Mouse (Mus musculus): ENCODE data around the gene Dvl1.

The Dvl1 gene

DNA sequence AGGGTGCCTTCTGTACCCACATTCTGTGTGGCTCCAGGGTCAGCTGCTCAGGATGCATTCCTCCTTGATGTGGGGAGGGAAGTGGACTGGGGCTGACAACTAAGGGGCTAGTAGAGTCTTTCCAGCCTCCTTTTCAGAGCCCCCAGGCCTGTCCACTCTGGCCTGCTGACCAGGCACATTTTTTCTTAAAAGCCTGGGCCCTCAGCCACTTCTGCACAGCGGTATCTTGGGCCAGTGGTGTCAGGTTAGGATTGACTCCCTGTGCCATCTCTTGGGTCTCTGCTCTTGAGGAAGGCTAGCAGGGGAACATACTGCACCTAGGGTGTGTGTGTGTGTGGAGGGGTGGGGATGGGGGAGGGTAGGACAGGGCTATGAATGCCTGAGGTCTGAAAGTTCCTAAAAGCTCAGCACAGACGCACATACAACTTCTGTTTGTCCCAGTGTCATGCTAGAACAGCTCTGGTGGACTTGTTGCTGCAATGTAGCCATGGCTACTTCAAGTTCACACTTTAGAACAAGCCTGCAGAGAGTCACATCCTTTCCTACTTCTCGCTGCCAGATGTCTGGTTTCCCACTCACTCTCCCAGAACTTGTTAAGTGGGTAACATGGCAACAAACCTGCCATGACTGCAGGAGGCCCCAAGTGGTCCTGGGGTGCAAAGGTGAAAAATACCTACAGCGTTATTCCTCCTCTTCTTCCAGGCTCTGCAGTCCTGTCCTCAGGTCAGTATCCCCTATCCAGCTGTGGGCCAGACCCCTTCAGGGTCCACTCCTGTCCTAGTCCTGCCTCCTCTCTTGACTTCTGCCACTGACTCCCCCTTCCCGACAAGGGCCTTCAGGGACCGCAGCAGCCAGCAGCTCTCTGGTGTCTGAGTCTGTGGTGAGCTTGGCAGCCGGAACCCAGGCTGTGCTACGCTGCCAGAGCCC is 6.9 kb upstream of the Dvl1 start:
- WGBS: 31% methylated on average over 8 of the region's 8 CpGs

GRCm38 (mm10) chr4:155841003-155841454 is 6.2 kb upstream of the Dvl1 start:
- WGBS: 2% methylated on average over 32 of the region's 32 CpGs

GRCm38 (mm10) chr4:155841651-155842270 is 5.4 kb upstream of the Dvl1 start:
- 60% methylated on average over 38 of the region's 38 CpGs for WGBS

DNA sequence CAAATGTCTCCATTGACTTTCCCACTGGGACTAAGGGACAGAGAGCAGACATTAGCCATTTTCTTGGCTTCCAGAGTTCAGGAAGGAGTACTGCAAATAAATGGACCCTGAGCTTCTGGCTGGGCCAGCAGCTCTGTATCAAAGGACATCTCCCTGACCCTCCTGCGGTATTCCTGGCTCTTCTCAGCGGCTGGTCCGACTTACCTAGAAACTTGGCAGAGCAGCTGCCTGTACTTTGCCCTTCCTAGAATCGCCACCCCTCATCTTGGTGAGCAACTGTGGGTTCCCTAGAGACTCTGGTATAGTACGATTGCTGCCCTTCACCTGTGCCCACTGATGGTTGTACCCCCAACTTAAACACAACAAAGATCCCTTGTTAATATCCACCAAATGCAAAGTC is 4.0 kb upstream of the Dvl1 start:
- 94% methylated on average over 5 of the region's 5 CpGs for WGBS

- 2% methylated on average over 52 of the region's 69 CpGs for WGBS
Measured at GRCm38 (mm10) chr4:155847591-155848352, 570 bp downstream of the Dvl1 start.

DNA sequence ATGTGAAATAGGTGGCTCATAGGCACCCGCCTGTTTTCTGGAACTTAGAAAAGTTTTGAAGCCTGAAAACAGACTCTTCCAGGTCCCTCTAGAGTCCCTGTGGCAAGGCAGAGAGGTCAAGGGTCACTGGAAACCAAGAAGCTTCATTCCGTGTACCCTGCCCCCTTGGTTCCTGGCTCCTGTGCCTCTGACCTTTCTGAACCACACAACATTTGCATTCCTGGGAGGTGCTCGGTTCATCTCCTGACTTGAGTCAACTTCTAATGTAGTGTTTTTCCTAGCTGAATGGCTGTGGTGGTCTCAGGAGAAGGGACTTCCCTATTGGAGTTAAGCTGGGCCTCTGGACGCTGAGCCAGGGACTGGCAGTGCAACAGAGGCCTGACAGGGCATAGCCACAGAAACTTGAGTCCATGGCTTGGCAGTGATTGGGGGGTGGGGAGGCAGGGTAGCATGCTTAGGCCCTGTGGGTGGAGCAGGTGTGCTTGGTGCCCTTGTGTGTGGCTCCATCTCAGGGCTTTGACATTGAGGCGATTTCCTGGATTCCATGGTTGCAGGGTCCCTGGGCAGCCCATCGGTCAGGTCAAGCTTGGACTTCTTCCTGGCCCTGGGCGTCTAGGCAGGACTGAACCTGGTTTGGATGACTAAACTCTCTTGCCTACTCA is 1.4 kb downstream of the Dvl1 start:
- 59% methylated on average over 7 of the region's 7 CpGs for WGBS

GRCm38 (mm10) chr4:155849391-155849790 is 2.2 kb downstream of the Dvl1 start:
- 91% methylated on average over 2 of the region's 2 CpGs for WGBS

- 85% methylated on average over 3 of the region's 3 CpGs for WGBS
Measured at GRCm38 (mm10) chr4:155849792-155850451, 2.7 kb downstream of the Dvl1 start.

GRCm38 (mm10) chr4:155851368-155851767 is 4.2 kb downstream of the Dvl1 start:
- WGBS: 86% methylated on average over 3 of the region's 3 CpGs

GRCm38 (mm10) chr4:155851951-155852411 is 4.8 kb downstream of the Dvl1 start:
- 55% methylated on average over 2 of the region's 2 CpGs for WGBS

- 88% methylated on average over 9 of the region's 9 CpGs for WGBS
Measured at GRCm38 (mm10) chr4:155853421-155853820, 6.2 kb downstream of the Dvl1 start.

GRCm38 (mm10) chr4:155854991-155855390 is 7.8 kb downstream of the Dvl1 start:
- WGBS: 92% methylated on average over 12 of the region's 12 CpGs

- 81% methylated on average over 12 of the region's 12 CpGs for WGBS
Measured at GRCm38 (mm10) chr4:155856071-155856470, 8.9 kb downstream of the Dvl1 start.

DNA sequence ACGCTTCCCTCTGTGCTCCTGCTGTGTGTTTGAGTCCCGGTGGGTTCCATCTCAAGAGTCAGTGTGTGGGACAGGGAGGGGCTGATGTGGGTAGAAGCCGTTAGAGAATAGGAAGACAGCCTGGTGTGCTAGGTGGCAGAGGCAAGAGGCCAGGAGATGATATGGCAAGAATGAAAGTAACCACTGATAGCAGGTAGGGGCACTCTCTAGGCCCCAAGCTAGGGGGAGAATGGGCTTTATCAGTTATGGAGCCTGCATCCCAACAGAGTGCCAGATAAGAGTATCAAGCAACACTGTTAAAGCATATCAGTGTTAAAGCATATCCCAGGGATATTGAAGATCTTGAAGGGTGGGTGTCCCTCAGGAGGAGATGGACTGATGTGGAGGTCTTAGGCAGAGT is 9.7 kb downstream of the Dvl1 start:
- 56% methylated on average over 3 of the region's 3 CpGs for WGBS

DNA sequence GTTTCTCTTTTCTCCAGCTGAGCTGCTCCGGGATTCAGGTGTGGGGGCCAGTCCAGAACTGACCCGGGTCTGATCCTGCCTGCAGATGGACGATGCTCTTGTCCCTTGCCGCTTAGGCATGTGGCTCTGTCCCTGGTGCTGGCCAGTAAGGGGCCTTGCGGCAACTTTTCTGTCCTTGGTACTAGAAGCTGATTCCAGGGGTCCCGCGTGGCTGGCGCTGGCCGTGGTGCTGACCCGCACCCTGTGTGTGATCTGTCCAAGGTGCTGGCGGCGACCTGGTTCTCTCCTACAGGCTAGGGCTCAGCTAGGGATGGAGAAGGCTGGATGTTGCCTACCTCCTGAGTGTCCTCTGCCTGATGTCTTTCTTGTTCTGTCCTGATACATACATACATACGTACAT is 12.1 kb downstream of the Dvl1 start:
- WGBS: 38% methylated on average over 13 of the region's 13 CpGs

DNA sequence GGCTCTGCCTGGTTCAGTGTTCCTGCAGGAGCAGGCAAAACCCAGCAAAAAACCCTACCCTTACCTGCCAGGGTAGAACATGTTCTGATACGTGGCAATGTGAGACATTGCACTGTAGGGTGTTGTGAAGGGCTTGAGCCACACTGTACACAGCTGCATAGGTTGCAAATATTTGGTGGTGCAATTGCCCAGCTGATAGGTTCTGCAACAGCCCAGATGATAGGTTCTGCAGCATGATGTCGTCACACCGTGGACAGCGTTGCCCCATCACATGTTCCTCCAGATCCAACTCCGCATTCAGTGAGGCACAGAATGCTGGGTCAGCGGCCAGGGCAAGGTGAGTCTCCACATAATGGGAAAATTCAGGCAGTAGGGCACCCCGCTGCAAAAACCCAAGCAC is 14.6 kb downstream of the Dvl1 start:
- 86% methylated on average over 7 of the region's 7 CpGs for whole genome bisulfite sequencing

DNA sequence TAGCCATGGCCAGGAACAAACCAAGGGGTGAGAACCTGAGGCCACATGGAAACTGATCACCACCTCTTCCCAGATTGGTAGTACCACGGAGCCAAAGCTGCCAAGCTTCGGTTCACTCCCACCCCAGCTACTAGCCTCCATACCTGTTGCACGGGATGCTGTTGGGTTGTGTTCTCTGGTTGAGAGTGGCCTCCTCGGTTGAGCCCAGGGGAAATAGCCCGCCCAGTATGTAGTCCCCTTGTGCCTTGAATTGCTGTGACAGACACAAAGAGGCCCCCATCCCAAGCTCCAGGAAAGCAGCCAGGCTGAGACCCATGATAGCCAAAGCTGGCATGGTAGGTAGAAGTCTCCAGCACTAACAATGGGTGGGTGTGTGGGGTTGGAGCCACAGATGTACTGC is 15.8 kb downstream of the Dvl1 start, which contains the start of gene Tas1r3:
Gene Tas1r3 (minus strand): TSS at position 362 of the 400 bp plus-strand sequence.
- 71% methylated on average over 5 of the region's 5 CpGs for WGBS

DNA sequence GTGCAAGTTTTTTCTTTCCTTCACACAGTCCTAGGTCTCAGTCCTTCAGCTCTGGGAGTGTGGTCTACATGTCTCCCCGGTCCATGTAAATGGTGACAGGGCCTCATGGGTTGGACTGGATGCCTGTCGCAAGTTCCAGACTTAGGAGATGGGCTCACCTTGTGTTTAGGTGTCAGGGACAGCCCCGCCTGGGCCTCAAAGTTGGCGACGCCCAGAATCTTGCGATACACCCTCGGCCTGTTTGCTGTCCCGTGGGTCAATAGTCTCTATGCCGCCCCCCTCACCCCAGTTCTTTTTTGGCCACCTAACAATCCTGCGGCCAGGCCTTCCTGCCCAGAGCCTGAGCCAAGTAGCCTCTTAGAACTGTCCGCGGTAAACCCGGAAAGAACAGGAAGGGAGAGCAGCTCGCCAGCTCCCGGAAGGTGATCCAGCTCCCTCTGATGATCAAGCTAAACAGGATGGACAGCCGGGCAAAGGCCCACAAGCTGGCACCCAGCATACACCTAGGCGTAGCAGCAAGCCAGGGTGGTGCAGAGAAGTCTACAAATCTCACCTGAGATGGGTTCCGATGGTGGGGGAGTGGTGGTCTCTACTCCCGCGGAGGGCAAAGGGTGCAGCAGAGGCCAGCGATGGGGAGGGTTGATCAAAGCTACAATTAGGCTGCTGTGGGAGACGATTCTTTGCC is 21.6 kb downstream of the Dvl1 start:
- WGBS: 6% methylated on average over 22 of the region's 22 CpGs

DNA sequence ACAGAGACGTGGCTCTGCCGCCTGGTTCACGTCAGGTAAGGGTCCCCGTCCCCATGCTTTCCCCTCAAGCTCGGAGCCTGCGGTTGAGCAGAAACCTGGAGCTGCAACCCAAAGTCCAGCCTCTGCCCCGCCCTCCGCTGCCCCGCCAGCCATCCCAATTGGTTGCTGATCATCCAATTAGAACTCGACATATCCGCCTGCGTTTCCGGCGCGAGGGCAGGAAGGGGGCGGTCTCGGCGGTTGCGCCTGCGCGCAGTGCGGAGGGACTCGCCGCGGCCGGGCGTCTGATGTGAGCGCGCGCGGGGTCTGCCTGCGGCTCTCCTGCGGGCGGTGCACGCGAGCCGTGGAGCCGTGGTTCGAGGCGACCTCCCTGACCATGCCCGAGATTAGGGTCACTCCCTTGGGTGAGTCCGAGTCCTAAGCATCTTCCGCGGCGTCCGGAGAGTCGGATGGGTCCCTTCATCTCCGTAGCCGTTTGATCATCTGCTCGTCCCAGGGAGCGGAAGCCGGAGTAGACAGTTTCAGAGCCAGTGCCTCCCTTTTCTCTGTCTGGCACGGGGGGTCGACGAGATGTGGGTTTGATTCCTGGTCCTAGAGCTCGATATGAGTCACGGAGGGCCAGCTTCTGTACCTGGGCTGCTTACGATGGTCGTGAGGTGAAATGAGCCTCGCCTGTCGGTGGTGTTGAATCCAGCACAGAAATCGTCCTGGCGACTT is 22.3 kb downstream of the Dvl1 start, which contains the start of the genes Cptp and Ints11:
Gene Cptp (minus strand): TSS at position 124 of the 717 bp plus-strand sequence.
Gene Ints11 (plus strand): TSS at position 230 of the 717 bp plus-strand sequence.
- under 1% methylated on average over 63 of the region's 63 CpGs for WGBS

Data from cerebral cortex, adult 2 months (tissue).